Mouse (Mus musculus) ovary, postnatal 14 days (tissue): Measurements from ENCODE around the gene Flt1.
"Not testable (repeated sequence)": the region's sequence is repeated elsewhere in the genome, so short reads cannot be mapped to it uniquely, and the experiment has no call there.

Source experiments
- DNase-seq: peaks from one replicate; pipeline ENCODE4 v3.0.0; 2022; ENCODE audit warnings: low spot score

Gene Flt1

GRCm38 (mm10) chr5:147665946-147666345 is 59.9 kb downstream of the Flt1 start:
- no peak for DNase-seq

GRCm38 (mm10) chr5:147665381-147665780 is 60.4 kb downstream of the Flt1 start:
- no peak for DNase-seq

GRCm38 (mm10) chr5:147659909-147660308 is 65.9 kb downstream of the Flt1 start:
- no peak for DNase-seq

- no peak for DNase-seq
Measured at GRCm38 (mm10) chr5:147657882-147658855, 67.6 kb downstream of the Flt1 start.

GRCm38 (mm10) chr5:147655761-147656160 is 70.0 kb downstream of the Flt1 start:
- DNase-seq: no peak

- DNase-seq: no peak
Measured at GRCm38 (mm10) chr5:147651233-147651632, 74.6 kb downstream of the Flt1 start.

- DNase-seq: no peak
Measured at GRCm38 (mm10) chr5:147646351-147646929, 79.4 kb downstream of the Flt1 start.

GRCm38 (mm10) chr5:147645001-147645645 is 80.7 kb downstream of the Flt1 start:
- DNase-seq: peak; percentile 61

GRCm38 (mm10) chr5:147641452-147641851 is 84.4 kb downstream of the Flt1 start:
- no peak for DNase-seq

GRCm38 (mm10) chr5:147639940-147640339 is 85.9 kb downstream of the Flt1 start:
- no peak for DNase-seq

- no peak for DNase-seq
Measured at GRCm38 (mm10) chr5:147636676-147637075, 89.1 kb downstream of the Flt1 start.

- no peak for DNase-seq
Measured at GRCm38 (mm10) chr5:147635883-147636282, 89.9 kb downstream of the Flt1 start.

GRCm38 (mm10) chr5:147634016-147634415 is 91.8 kb downstream of the Flt1 start:
- DNase-seq: no peak

GRCm38 (mm10) chr5:147632716-147633115 is 93.1 kb downstream of the Flt1 start:
- DNase-seq: no peak

GRCm38 (mm10) chr5:147630426-147631290 is 95.2 kb downstream of the Flt1 start:
- no peak for DNase-seq

GRCm38 (mm10) chr5:147626944-147627343 is 98.9 kb downstream of the Flt1 start:
- DNase-seq: no peak

GRCm38 (mm10) chr5:147623747-147624146 is 102.1 kb downstream of the Flt1 start:
- no peak for DNase-seq

GRCm38 (mm10) chr5:147620178-147620577 is 105.6 kb downstream of the Flt1 start:
- no peak for DNase-seq

- DNase-seq: no peak
Measured at GRCm38 (mm10) chr5:147618243-147618642, 107.6 kb downstream of the Flt1 start.

- DNase-seq: no peak
Measured at GRCm38 (mm10) chr5:147616450-147616849, 109.4 kb downstream of the Flt1 start.

- DNase-seq: no peak
Measured at GRCm38 (mm10) chr5:147614659-147615058, 111.2 kb downstream of the Flt1 start.

- DNase-seq: not testable (repeated sequence)
Measured at GRCm38 (mm10) chr5:147611348-147611747, 114.5 kb downstream of the Flt1 start.
